In the genomic region with DNA sequence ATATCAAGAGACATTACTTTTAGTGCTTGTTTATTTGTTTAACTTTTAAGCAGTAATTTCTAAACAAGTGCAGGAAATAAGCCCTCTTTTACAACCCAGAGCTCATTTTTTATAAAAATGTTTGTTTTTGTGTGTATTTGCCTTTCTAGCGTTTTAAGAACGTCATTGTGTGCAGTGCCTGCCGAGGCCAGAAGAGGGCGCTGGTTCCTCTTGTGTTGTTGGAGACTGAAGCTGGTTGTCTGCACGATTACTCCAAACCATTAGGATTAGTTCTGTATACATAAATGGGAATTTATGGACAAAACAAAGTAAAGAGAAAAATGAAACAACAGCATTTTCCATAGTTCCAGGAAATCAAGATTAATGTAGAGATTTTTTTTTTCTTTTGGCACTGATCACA, we compare ENCODE assay signal across 9 mouse cellular contexts. TPM values are rescaled to one million over a fixed set of nuclear protein-coding genes. Genes with fewer than 3 reads are reported as not detected.
DNase-seq lines count a peak whose midpoint lies in the region; ATAC-seq lines count a peak whose summit lies in the region.
"Had no signal": no experiment of that assay in that cellular context is flagged by ENCODE, and none has a peak within 500 bp of the region (broad histone marks: within the 10 kb centered on the region; RNA-seq: fewer than 3 reads in every experiment).

No protein-coding gene starts in this region.

- WGBS in kidney, embryonic 15.5 days, result 71% methylated on average over 5 of the region's 5 CpGs
- WGBS in embryonic facial prominence, embryonic 11.5 days, result 70% methylated on average over 5 of the region's 5 CpGs

- ATAC-seq in kidney, embryonic 15.5 days (replicated peaks; ENCODE audit: low FRiP score), result no peak
- no peak for ATAC-seq in embryonic facial prominence, embryonic 11.5 days (replicated peaks; ENCODE audit: insufficient number of reproducible peaks, low FRiP score, low TSS enrichment, low read depth)
- no peak for ATAC-seq in megakaryocyte-erythroid progenitor cell, adult 5-6 weeks (replicated peaks; ENCODE audit: low FRiP score, low TSS enrichment, poor library complexity, severe bottlenecking)

- H3K27ac ChIP-seq in kidney, embryonic 15.5 days, result no peak overlapping the region
- H3K27ac ChIP-seq in embryonic facial prominence, embryonic 11.5 days (replicated peaks; ENCODE audit: low read depth, low read length), result no peak overlapping the region

- intact Hi-C loops in gastrocnemius, postnatal 14 days (cut with DNase I; ENCODE audit: low total_unique reads), result no loop called here

- DNase-seq in kidney, adult 9 months, result peak; percentile 42
- DNase-seq in A20 (ENCODE audit: low read depth, low spot score) (peak; percentile 66), ES-CJ7 (ENCODE audit: low read depth, low spot score) (peak; percentile 83)
- DNase-seq in embryonic facial prominence, embryonic 11.5 days (ENCODE audit: low spot score), result peak; percentile 32
- no peak for DNase-seq in gastrocnemius, postnatal 14 days
- DNase-seq: cerebellum, postnatal 36 days had no signal

- H3K9ac ChIP-seq in kidney, embryonic 15.5 days, result no peak overlapping the region
- H3K9ac ChIP-seq in embryonic facial prominence, embryonic 11.5 days (replicated peaks; ENCODE audit: low read length), result no peak overlapping the region

- no peak overlapping the region for H3K4me3 ChIP-seq in kidney, embryonic 15.5 days (replicated peaks)
- no peak overlapping the region for H3K4me3 ChIP-seq in embryonic facial prominence, embryonic 11.5 days (ENCODE audit: low read depth, low read length)
- H3K4me3 ChIP-seq: myocyte had no signal

- no peak overlapping the region for H3K4me2 ChIP-seq in kidney, embryonic 15.5 days
- no peak overlapping the region for H3K4me2 ChIP-seq in embryonic facial prominence, embryonic 11.5 days (ENCODE audit: low read depth, low read length)

- no peaks in the 10 kb centered on the region for H3K27me3 ChIP-seq in kidney, embryonic 15.5 days
- H3K27me3 ChIP-seq in embryonic facial prominence, embryonic 11.5 days (ENCODE audit: control insufficient read depth, insufficient read depth, low read length), result no peaks in the 10 kb centered on the region

- H3K9me3 ChIP-seq in kidney, embryonic 15.5 days (replicated peaks), result no peaks in the 10 kb centered on the region
- H3K9me3 ChIP-seq in embryonic facial prominence, embryonic 11.5 days (replicated peaks; ENCODE audit: control insufficient read depth, low read length), result no peaks in the 10 kb centered on the region

- peaks cover 57% of the 10 kb centered on the region for H3K36me3 ChIP-seq in kidney, embryonic 15.5 days
- no peaks in the 10 kb centered on the region; the same call in 1 of the 2 replicates for H3K36me3 ChIP-seq in embryonic facial prominence, embryonic 11.5 days (replicated peaks; ENCODE audit: control insufficient read depth, insufficient read depth, low read depth, low read length)

- peaks cover 7% of the 10 kb centered on the region for H3K4me1 ChIP-seq in kidney, embryonic 15.5 days
- no peaks in the 10 kb centered on the region for H3K4me1 ChIP-seq in embryonic facial prominence, embryonic 11.5 days (ENCODE audit: control insufficient read depth, insufficient read depth, low read length)

RNA-seq across cellular contexts. Expression of gene Thoc5, which starts 5.3 kb away (rescaled TPM):
- polyA plus RNA-seq in kidney, embryonic 15.5 days (2015; fragmentation: Nextera tagmentation; extraction: Ambion mirVana), result 36.0 and 39.7 TPM in 2 replicates
- 55.0 and 56.1 TPM in 2 replicates for polyA plus RNA-seq in embryonic facial prominence, embryonic 11.5 days (2014; fragmentation: Nextera tagmentation; extraction: Ambion mirVana)
- total RNA-seq in megakaryocyte-erythroid progenitor cell, adult 5-6 weeks (2014; fragmentation: Nextera tagmentation), result 38.3 and 51.3 TPM in 2 replicates
- 66.9 and 68.5 TPM in 2 replicates for total RNA-seq in megakaryocyte-erythroid progenitor cell, adult 5-6 weeks (2017)
- total RNA-seq in gastrocnemius, postnatal 14 days (2021), result 10 to 100 TPM; 11.4 to 13.0 TPM

RNA-seq across cellular contexts. Expression of gene Nipsnap1, which starts 26.7 kb away (rescaled TPM):
- 78.4 and 81.4 TPM in 2 replicates for polyA plus RNA-seq in kidney, embryonic 15.5 days (2015; fragmentation: Nextera tagmentation; extraction: Ambion mirVana)
- 78.9 and 79.9 TPM in 2 replicates for polyA plus RNA-seq in embryonic facial prominence, embryonic 11.5 days (2014; fragmentation: Nextera tagmentation; extraction: Ambion mirVana)
- total RNA-seq in megakaryocyte-erythroid progenitor cell, adult 5-6 weeks (2014; fragmentation: Nextera tagmentation), result 12.1 and 17.8 TPM in 2 replicates
- 11.6 and 13.7 TPM in 2 replicates for total RNA-seq in megakaryocyte-erythroid progenitor cell, adult 5-6 weeks (2017)
- total RNA-seq in gastrocnemius, postnatal 14 days (2021), result under 1 TPM; 0.84 to 0.90 TPM

RNA-seq across cellular contexts. Expression of gene Nefh, which starts 47.4 kb away (rescaled TPM):
- 0.31 and 0.57 TPM in 2 replicates for polyA plus RNA-seq in kidney, embryonic 15.5 days (2015; fragmentation: Nextera tagmentation; extraction: Ambion mirVana)
- 0.42 and 0.53 TPM in 2 replicates for polyA plus RNA-seq in embryonic facial prominence, embryonic 11.5 days (2014; fragmentation: Nextera tagmentation; extraction: Ambion mirVana)
- total RNA-seq in megakaryocyte-erythroid progenitor cell, adult 5-6 weeks (2014; fragmentation: Nextera tagmentation), result 21.1 and 23.4 TPM in 2 replicates
- total RNA-seq in megakaryocyte-erythroid progenitor cell, adult 5-6 weeks (2017), result 30.0 and 43.5 TPM in 2 replicates
- under 1 TPM; 0.13 to 0.21 TPM for total RNA-seq in gastrocnemius, postnatal 14 days (2021)

RNA-seq across cellular contexts. Expression of gene Nf2, which starts 51.1 kb away (rescaled TPM):
- 49.8 and 53.2 TPM in 2 replicates for polyA plus RNA-seq in kidney, embryonic 15.5 days (2015; fragmentation: Nextera tagmentation; extraction: Ambion mirVana)
- polyA plus RNA-seq in embryonic facial prominence, embryonic 11.5 days (2014; fragmentation: Nextera tagmentation; extraction: Ambion mirVana), result 52.1 and 52.3 TPM in 2 replicates
- 39.0 and 45.3 TPM in 2 replicates for total RNA-seq in megakaryocyte-erythroid progenitor cell, adult 5-6 weeks (2014; fragmentation: Nextera tagmentation)
- total RNA-seq in megakaryocyte-erythroid progenitor cell, adult 5-6 weeks (2017), result 68.1 and 86.7 TPM in 2 replicates
- total RNA-seq in gastrocnemius, postnatal 14 days (2021), result 10 to 100 TPM; 35.2 to 40.9 TPM

Comparison
In these comparisons a context has a peak if more than half of its experiments do, and no peak if none do; other contexts are left out.
1. RNA of gene Nipsnap1, which starts 26.7 kb away (total RNA-seq): 11.6 to 17.8 TPM in megakaryocyte-erythroid progenitor cell, adult 5-6 weeks; 0.84 to 0.90 TPM in gastrocnemius, postnatal 14 days; every median in the first group is over 4 times any median in the second.
2. RNA of gene Nefh, which starts 47.4 kb away (total RNA-seq): 21.1 to 43.5 TPM in megakaryocyte-erythroid progenitor cell, adult 5-6 weeks; 0.13 to 0.21 TPM in gastrocnemius, postnatal 14 days; every median in the first group is over 10 times any median in the second.